Mouse (Mus musculus) thymus, adult 2 months (tissue): ENCODE measurements around the gene Akain1. TPM values are rescaled to one million over a fixed set of nuclear protein-coding genes. Genes with fewer than 3 reads are reported as not detected.

Experiments
- DNase-seq: peaks from one replicate; pipeline ENCODE4 v3.0.0; 2021
- H3K27ac ChIP-seq: fragments of 200-500 bp; 2 replicates; pipeline ENCODE4 v1.5.1; 2012; ENCODE audit warnings: low read length, control low read depth; ENCODE audit not compliant: control insufficient read depth, insufficient read depth
- H3K27me3 ChIP-seq: fragments of 200-500 bp; 2 replicates; pipeline ENCODE4 v1.6.1; 2012; ENCODE audit warnings: mild to moderate bottlenecking, low read length, moderate library complexity, mixed read lengths; ENCODE audit not compliant: control insufficient read depth, insufficient read depth
- H3K36me3 ChIP-seq: fragments of 200-500 bp; 2 replicates; pipeline ENCODE4 v1.6.1; 2012; ENCODE audit warnings: mild to moderate bottlenecking, low read length, moderate library complexity; ENCODE audit not compliant: control insufficient read depth, insufficient read depth
- H3K4me1 ChIP-seq: fragments of 200-500 bp; replicated peaks from 2 replicates; pipeline ENCODE4 v1.6.1; 2012; ENCODE audit warnings: low read length; ENCODE audit not compliant: control insufficient read depth, insufficient read depth
- H3K4me3 ChIP-seq: fragments of 200-500 bp; 2 replicates; pipeline ENCODE4 v1.5.1; 2012; ENCODE audit warnings: mild to moderate bottlenecking, low read length, control low read depth, moderate library complexity; ENCODE audit not compliant: control insufficient read depth, insufficient read depth
- CTCF ChIP-seq: fragments of 200-500 bp; IDR thresholded peaks from 2 replicates; pipeline ENCODE4 v1.5.1; 2012; ENCODE audit warnings: mild to moderate bottlenecking, control low read depth, low read length, moderate library complexity, borderline replicate concordance; ENCODE audit not compliant: control insufficient read depth, poor library complexity, insufficient read depth; ENCODE audit errors: extremely low read depth
- POLR2A ChIP-seq: fragments of 200-500 bp; IDR thresholded peaks from 2 replicates; pipeline ENCODE4 v1.6.1; 2012; ENCODE audit warnings: mild to moderate bottlenecking, low read length, control low read depth, moderate library complexity; ENCODE audit not compliant: control insufficient read depth, poor library complexity, insufficient read depth; ENCODE audit errors: extremely low read depth
- WGBS: fragments of 180-500 bp; shearing (Covaris S2); methylation state at CpG from one replicate; pipeline ENCODE4 v1.1.7; 2018; 5-methylcytosine and 5-hydroxymethylcytosine counted together
- polyA plus RNA-seq: library from polyadenylated mRNA; depleted of rRNA; stranded (reverse); fragments of >200 nt; gene quantifications from 2 replicates; pipeline ENCODE4 v1.2.3, GENCODE M21; 2012

Akain1 gene
- polyA plus RNA-seq, 1 experiment = 0.08 TPM

DNA sequence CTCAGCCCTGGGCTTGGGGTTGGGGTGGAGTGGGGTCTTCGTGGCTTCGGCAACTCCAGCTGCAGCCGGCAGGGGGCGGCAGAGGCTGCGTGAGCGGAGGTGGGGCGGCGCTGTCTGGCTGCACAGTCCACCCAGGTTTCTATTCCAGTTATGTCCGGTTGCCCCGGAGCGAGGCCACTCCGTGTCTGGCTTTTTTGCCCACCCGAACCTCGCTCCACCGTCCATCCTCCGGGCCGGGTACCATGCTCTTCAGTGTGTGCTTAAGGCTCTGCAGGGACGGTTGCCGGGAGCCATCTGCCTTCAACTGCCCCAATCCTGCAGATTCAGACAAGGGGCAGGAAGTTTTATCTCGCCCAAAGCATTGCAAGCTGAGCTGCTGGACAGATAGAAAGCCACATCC, 36.3 kb downstream of the Akain1 start:
- Histone ChIP-seq H3K27ac (no peak overlapping the region), H3K27me3 (no peaks in the 10 kb centered on the region), H3K4me1 (no peaks in the 10 kb centered on the region), H3K36me3 (no peaks in the 10 kb centered on the region), H3K4me3 (no peak overlapping the region)
- WGBS = 2% methylated on average over 20 of the region's 20 CpGs
- TF ChIP-seq POLR2A (no peak), CTCF (peak; percentile 92)
- DNase-seq = peak; percentile 56

DNA sequence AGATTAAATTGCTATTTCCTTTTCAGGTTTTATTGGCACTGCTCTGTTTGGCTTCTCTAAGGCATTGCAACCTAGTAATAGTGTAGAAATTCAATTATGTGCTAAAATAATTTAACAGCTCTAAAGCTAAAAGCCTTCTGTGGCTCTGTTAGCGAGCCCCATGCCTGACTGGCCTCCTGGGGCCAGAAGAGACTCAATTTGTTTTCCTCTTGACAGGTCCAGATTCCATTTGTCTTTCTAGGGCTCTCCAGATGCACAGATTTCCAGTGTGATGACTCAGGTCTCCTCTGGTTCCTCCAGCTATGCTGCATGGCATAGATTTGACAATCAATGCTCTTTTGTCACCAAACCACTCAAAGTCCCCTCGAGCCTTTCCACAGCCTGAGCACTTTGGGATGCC, 38.4 kb downstream of the Akain1 start:
- no peak for DNase-seq
- H3K4me3 ChIP-seq = no peak overlapping the region
- no peaks in the 10 kb centered on the region for H3K4me1 ChIP-seq
- no peaks in the 10 kb centered on the region for H3K36me3 ChIP-seq
- H3K27me3 ChIP-seq = no peaks in the 10 kb centered on the region
- H3K27ac ChIP-seq = no peak overlapping the region
- no peak for TF ChIP-seq POLR2A
- no peak for TF ChIP-seq CTCF
- 58% methylated on average over 2 of the region's 2 CpGs for WGBS

DNA sequence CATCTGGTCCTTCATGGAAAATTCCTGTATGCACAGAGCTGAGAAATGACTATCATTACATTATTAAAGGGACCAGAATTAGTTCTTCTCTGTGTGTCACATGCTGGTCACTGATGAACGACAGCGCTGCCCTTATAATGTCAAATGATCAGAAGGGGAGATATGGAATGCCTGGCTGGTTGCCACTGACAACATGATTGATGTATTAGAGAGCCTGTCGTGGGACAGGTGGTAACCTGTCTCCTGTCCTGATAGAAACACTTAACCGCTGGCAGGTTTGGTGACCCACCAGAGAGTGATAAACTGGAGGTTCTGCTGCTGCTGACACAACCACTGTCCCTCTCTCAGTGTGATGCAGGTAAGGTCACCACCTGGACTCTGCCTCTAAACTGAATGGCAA, 40.1 kb downstream of the Akain1 start:
- Histone ChIP-seq H3K4me1 (no peaks in the 10 kb centered on the region), H3K27ac (no peak overlapping the region), H3K27me3 (no peaks in the 10 kb centered on the region), H3K36me3 (no peaks in the 10 kb centered on the region), H3K4me3 (no peak overlapping the region)
- TF ChIP-seq CTCF = no peak
- no peak for TF ChIP-seq POLR2A
- WGBS = 81% methylated on average over 4 of the region's 4 CpGs
- DNase-seq = no peak

DNA sequence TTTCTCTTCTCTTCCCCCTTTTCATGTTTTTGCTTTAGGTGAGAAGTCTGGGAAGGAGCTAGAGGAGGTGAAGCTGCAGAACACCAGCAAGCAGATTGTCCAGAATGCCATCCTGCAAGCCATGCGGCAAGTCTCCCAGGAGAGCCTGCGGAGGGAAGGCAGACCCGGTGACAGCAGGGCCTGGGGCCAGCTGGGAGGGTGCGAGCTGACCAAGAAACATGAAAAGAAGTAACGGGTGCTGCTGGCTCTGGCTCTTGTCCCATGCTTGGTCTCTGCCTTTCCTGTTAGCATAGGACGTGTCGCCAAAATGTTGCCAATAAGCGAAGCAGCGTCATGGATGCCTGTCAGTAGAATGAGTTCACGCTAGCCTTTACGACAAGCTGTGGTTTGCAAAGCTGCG, 48.0 kb downstream of the Akain1 start:
- Histone ChIP-seq H3K4me1 (no peaks in the 10 kb centered on the region), H3K27ac (no peak overlapping the region), H3K4me3 (no peak overlapping the region), H3K36me3 (no peaks in the 10 kb centered on the region), H3K27me3 (no peaks in the 10 kb centered on the region)
- TF ChIP-seq CTCF = no peak
- TF ChIP-seq POLR2A = no peak
- DNase-seq = no peak
- WGBS = 89% methylated on average over 12 of the region's 12 CpGs

DNA sequence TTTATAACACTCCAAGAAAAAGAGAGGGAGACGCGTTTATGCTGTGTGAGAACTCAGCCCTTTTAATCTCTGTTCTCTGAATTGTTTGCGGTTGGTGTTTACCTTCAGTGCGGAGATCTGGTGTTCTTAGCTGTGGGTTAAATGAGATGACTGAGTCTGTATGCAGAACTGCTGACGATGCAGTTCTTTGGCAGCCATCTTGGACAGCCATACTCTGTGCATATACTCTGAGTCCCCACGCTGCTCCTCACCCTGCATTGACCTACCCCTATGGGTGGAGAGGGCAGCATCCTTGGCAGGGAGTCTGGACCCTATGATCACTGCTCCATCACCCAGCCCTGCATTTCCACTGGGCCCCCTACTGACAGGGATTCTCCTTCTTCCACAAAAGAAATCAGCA, 48.8 kb downstream of the Akain1 start:
- H3K27ac ChIP-seq = no peak overlapping the region
- WGBS = 94% methylated on average over 6 of the region's 6 CpGs
- no peaks in the 10 kb centered on the region for H3K36me3 ChIP-seq
- DNase-seq = no peak
- TF ChIP-seq POLR2A (no peak), CTCF (no peak)
- no peak overlapping the region for H3K4me3 ChIP-seq
- H3K4me1 ChIP-seq = no peaks in the 10 kb centered on the region
- H3K27me3 ChIP-seq = no peaks in the 10 kb centered on the region

DNA sequence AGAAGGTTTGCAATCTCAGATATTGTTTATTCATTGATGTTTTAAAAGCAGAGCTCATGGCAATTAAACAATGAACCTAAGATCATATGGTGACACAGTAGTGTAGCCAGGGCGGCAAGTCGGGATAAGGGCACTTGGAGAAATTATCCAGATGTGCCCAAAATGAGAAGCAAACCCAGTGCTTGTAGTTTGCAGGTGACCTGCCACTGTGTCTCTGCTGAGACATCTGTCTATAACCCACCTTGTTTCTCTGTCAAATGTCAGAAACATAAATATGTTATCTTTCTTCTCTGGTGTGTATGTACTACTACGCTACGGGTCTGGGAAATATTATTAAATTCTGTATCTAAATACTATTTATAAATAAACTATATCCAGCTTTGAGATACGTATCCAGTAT, 49.7 kb downstream of the Akain1 start:
- 94% methylated on average over 5 of the region's 5 CpGs for WGBS
- no peaks in the 10 kb centered on the region for H3K4me1 ChIP-seq
- H3K4me3 ChIP-seq = no peak overlapping the region
- DNase-seq = no peak
- H3K27me3 ChIP-seq = no peaks in the 10 kb centered on the region
- TF ChIP-seq POLR2A (no peak), CTCF (no peak)
- H3K27ac ChIP-seq = no peak overlapping the region
- no peaks in the 10 kb centered on the region for H3K36me3 ChIP-seq

DNA sequence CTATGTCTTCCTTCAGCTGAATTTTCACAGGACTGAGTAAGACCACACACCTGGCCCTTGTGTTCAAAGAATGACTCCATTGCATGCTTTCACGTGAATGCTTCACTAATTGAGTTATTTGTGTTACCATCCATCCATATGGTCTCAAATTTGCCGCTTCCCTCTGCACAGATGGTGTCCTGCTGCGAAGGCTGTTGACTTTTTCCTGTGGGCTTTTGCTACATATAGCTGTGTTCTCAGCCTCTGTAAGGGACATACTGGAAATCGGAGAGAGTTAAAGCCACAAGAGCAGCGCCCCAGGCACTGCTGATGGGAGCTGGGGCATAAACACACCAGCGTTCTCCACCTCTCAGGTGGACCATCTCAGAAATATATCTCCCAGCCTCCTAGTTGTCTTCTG, 53.2 kb downstream of the Akain1 start:
- Histone ChIP-seq H3K4me1 (no peaks in the 10 kb centered on the region), H3K27ac (no peak overlapping the region), H3K27me3 (no peaks in the 10 kb centered on the region), H3K36me3 (no peaks in the 10 kb centered on the region), H3K4me3 (no peak overlapping the region)
- no peak for DNase-seq
- 87% methylated on average over 6 of the region's 6 CpGs for WGBS
- TF ChIP-seq CTCF = no peak
